Mouse (Mus musculus) granulocyte monocyte progenitor cell, adult 5-6 weeks (primary cell): ENCODE measurements around the gene Tada2a. TPM values are rescaled to one million over a fixed set of nuclear protein-coding genes. Genes with fewer than 3 reads are reported as not detected.

Experiments
- total RNA-seq, 2 experiments: library from RNA; stranded (forward) in 1 of 2; stranded (reverse) in 1 of 2; fragments of 200-712, 200-1000 nt in 1 of 2; fragments of >200 nt in 1 of 2; fragmentation: Nextera tagmentation in 1 of 2; gene quantifications; 2 replicates each; pipeline ENCODE4 v1.2.3; 2014 to 2017

Tada2a gene
- total RNA-seq, 2 experiments from 2014 or later = 22.2 to 27.1 TPM

Other genes with a start within 250 kb of the Tada2a start
- 28.4 and 29.5 TPM in 2 replicates for gene Ddx52, start 187.5 kb downstream of the Tada2a start, total RNA-seq (2014; fragmentation: Nextera tagmentation)
- 72.2 and 84.9 TPM in 2 replicates for gene Ddx52, start 187.5 kb downstream of the Tada2a start, total RNA-seq (2017)
- gene Synrg, start 165.2 kb downstream of the Tada2a start, total RNA-seq (2014; fragmentation: Nextera tagmentation) = 18.6 and 23.2 TPM in 2 replicates
- gene Synrg, start 165.2 kb downstream of the Tada2a start, total RNA-seq (2017) = 12.0 and 13.7 TPM in 2 replicates
- not detected in 2 replicates for gene Dusp14, start 60.3 kb downstream of the Tada2a start, total RNA-seq (2014; fragmentation: Nextera tagmentation)
- gene Dusp14, start 60.3 kb downstream of the Tada2a start, total RNA-seq (2017) = 0.31 TPM in 1 of 2 replicates, not detected in the other
- gene Acaca, start 72 bp upstream of the Tada2a start, total RNA-seq (2014; fragmentation: Nextera tagmentation) = 28.9 and 40.2 TPM in 2 replicates
- 34.7 and 38.5 TPM in 2 replicates for gene Acaca, start 72 bp upstream of the Tada2a start, total RNA-seq (2017)
- not detected in 2 replicates for gene Gm11437, start 37.9 kb upstream of the Tada2a start, total RNA-seq (2014; fragmentation: Nextera tagmentation)
- not detected in 2 replicates for gene Gm11437, start 37.9 kb upstream of the Tada2a start, total RNA-seq (2017)